In genomic region chr12:70108104-70108503, GRCm38 (mm10) we compare ENCODE assay signal across 17 mouse cellular contexts. TPM values are rescaled to one million over a fixed set of nuclear protein-coding genes. Genes with fewer than 3 reads are reported as not detected.
DNase-seq lines count a peak whose midpoint lies in the region; ATAC-seq and TF ChIP-seq lines count a peak whose summit lies in the region.
"Had no signal": no experiment of that assay in that cellular context is flagged by ENCODE, and none has a peak within 500 bp of the region (broad histone marks: within the 10 kb centered on the region; RNA-seq: fewer than 3 reads in every experiment).

No protein-coding gene starts in this region.

- H3K9ac ChIP-seq in forebrain, embryonic 16.5 days (replicated peaks; ENCODE audit: low read depth, low read length), result peak overlapping the region; percentile 30; the same call in 1 of the 2 replicates
- no peak overlapping the region for H3K9ac ChIP-seq in midbrain, embryonic 11.5 days (ENCODE audit: low read length)
- H3K9ac ChIP-seq: liver, embryonic 13.5 days had no signal

- no peaks in the 10 kb centered on the region for H3K36me3 ChIP-seq in forebrain, embryonic 16.5 days (ENCODE audit: control insufficient read depth, insufficient read depth)
- no peaks in the 10 kb centered on the region for H3K36me3 ChIP-seq in midbrain, embryonic 11.5 days (ENCODE audit: control insufficient read depth, insufficient read depth, low read length)
- H3K36me3 ChIP-seq in kidney, adult 2 months (ENCODE audit: control insufficient read depth, insufficient read depth, low read length), result no peaks in the 10 kb centered on the region
- H3K36me3 ChIP-seq: liver, embryonic 13.5 days had no signal

- TF ChIP-seq POLR2A in kidney, adult 2 months (IDR thresholded peaks at IDR 0.05; ENCODE audit: low read depth, low read length), result no peak

- H3K4me2 ChIP-seq in forebrain, embryonic 16.5 days (ENCODE audit: low read length), result peak overlapping the region; percentile 65
- H3K4me2 ChIP-seq in midbrain, embryonic 11.5 days, result no peak overlapping the region
- H3K4me2 ChIP-seq: liver, embryonic 13.5 days had no signal

- H3K4me1 ChIP-seq in forebrain, embryonic 16.5 days (replicated peaks; ENCODE audit: control insufficient read depth, insufficient read depth, low read length), result peaks cover 59% of the 10 kb centered on the region
- peaks cover 34% of the 10 kb centered on the region for H3K4me1 ChIP-seq in midbrain, embryonic 11.5 days (ENCODE audit: control insufficient read depth, insufficient read depth, low read length)
- peaks cover 8% of the 10 kb centered on the region; the same call in 1 of the 2 replicates for H3K4me1 ChIP-seq in kidney, adult 2 months (ENCODE audit: control insufficient read depth, insufficient read depth, low read length)

- ATAC-seq in forebrain, embryonic 16.5 days, result peak; percentile 50
- ATAC-seq in midbrain, embryonic 11.5 days (ENCODE audit: low FRiP score), result peak; percentile 49
- ATAC-seq in inflammation-experienced regulatory T-cells, adult 6 months, result no peak
- ATAC-seq: intestine, embryonic 16.5 days had no signal

- H3K27ac ChIP-seq in forebrain, embryonic 16.5 days (ENCODE audit: low read length), result peak overlapping the region; percentile 57
- H3K27ac ChIP-seq in midbrain, embryonic 11.5 days (ENCODE audit: low read depth, low read length), result no peak overlapping the region
- H3K27ac ChIP-seq in kidney, adult 2 months (ENCODE audit: insufficient read depth, low read depth, low read length), result no peak overlapping the region
- H3K27ac ChIP-seq: liver, embryonic 13.5 days; macrophage had no signal

- no peaks in the 10 kb centered on the region for H3K27me3 ChIP-seq in forebrain, embryonic 16.5 days (replicated peaks; ENCODE audit: control insufficient read depth, insufficient read depth, low read length)
- H3K27me3 ChIP-seq in midbrain, embryonic 11.5 days (ENCODE audit: control insufficient read depth, insufficient read depth, low read length), result peaks cover 22% of the 10 kb centered on the region
- H3K27me3 ChIP-seq in kidney, adult 2 months (replicated peaks; ENCODE audit: control insufficient read depth, insufficient read depth, low read length), result no peaks in the 10 kb centered on the region

- no peaks in the 10 kb centered on the region for H3K9me3 ChIP-seq in forebrain, embryonic 16.5 days (ENCODE audit: control insufficient read depth, low read length)
- no peaks in the 10 kb centered on the region for H3K9me3 ChIP-seq in midbrain, embryonic 11.5 days (ENCODE audit: control insufficient read depth, low read length)
- H3K9me3 ChIP-seq: liver, embryonic 13.5 days had no signal

- 21% methylated on average over 2 of the region's 2 CpGs for WGBS in forebrain, embryonic 16.5 days
- WGBS in midbrain, embryonic 11.5 days, result 9% methylated on average over 2 of the region's 2 CpGs
- 76% methylated on average over 2 of the region's 2 CpGs for WGBS in kidney, adult 2 months

- peak; percentile 60 for DNase-seq in embryo, embryonic 10 days (ENCODE audit: low spot score)
- DNase-seq in embryo, embryonic 9.5 days (ENCODE audit: extremely low spot score), result no peak
- peak; percentile 35 for DNase-seq in A20 (ENCODE audit: low read depth, low spot score)
- DNase-seq in midbrain, embryonic 11.5 days (ENCODE audit: low spot score, missing footprints), result no peak
- no peak for DNase-seq in urinary bladder, postnatal 4 days (ENCODE audit: low spot score in 2 of 2)
- DNase-seq in kidney, adult 2 months, result no peak
- DNase-seq: adrenal gland, postnatal 10 days; cerebellum, postnatal 10 days; kidney, postnatal 36 days; liver, embryonic 13.5 days; spleen, adult 18-20 months had no signal

- TF ChIP-seq CTCF in kidney, adult 2 months (conservative IDR thresholded peaks at IDR 0.05; ENCODE audit: insufficient read depth, insufficient read length, low read depth, low read length), result no peak

- peak overlapping the region; percentile 81 for H3K4me3 ChIP-seq in forebrain, embryonic 16.5 days (replicated peaks; ENCODE audit: low read length)
- no peak overlapping the region for H3K4me3 ChIP-seq in midbrain, embryonic 11.5 days (ENCODE audit: low read depth, low read length)
- H3K4me3 ChIP-seq in kidney, adult 2 months (ENCODE audit: insufficient read depth, low read depth, low read length), result no peak overlapping the region
- H3K4me3 ChIP-seq: liver, embryonic 13.5 days had no signal

RNA-seq across cellular contexts. Expression of gene Nin, which starts 5.4 kb away (rescaled TPM):
- polyA plus RNA-seq in forebrain, embryonic 16.5 days (2015; fragmentation: Nextera tagmentation; extraction: Ambion mirVana), result 40.2 and 45.3 TPM in 2 replicates
- polyA plus RNA-seq in midbrain, embryonic 11.5 days (2014; fragmentation: Nextera tagmentation; extraction: Ambion mirVana), result 10.0 and 11.1 TPM in 2 replicates
- 4.9 and 5.2 TPM in 2 replicates for polyA plus RNA-seq in kidney, adult 2 months (2012; rRNA removed)
- 10 to 100 TPM; 14.6 to 25.0 (median 24.6) TPM for polyA plus RNA-seq in inflammation-experienced regulatory T-cells, adult 6 months (2017; shearing (Covaris generic))

RNA-seq across cellular contexts. Expression of gene Abhd12b, which starts 45.8 kb away (rescaled TPM):
- polyA plus RNA-seq in forebrain, embryonic 16.5 days (2015; fragmentation: Nextera tagmentation; extraction: Ambion mirVana), result not detected in 2 replicates
- polyA plus RNA-seq in midbrain, embryonic 11.5 days (2014; fragmentation: Nextera tagmentation; extraction: Ambion mirVana), result 0.07 TPM in 1 of 2 replicates, not detected in the other
- not detected in 2 replicates for polyA plus RNA-seq in kidney, adult 2 months (2012; rRNA removed)
- polyA plus RNA-seq in inflammation-experienced regulatory T-cells, adult 6 months (2017; shearing (Covaris generic)), result 1 to 10 TPM in 2 of 3 experiments, under 1 TPM in 1; 0.53 to 3.1 (median 1.9) TPM
- polyA plus RNA-seq: heart, postnatal 0 days; liver, embryonic 13.5 days; macrophage; testis, adult 2 months had no signal

Comparison
In these comparisons a context has a peak if more than half of its experiments do, and no peak if none do; other contexts are left out.
1. DNase-seq: peak in embryo, embryonic 10 days (single experiment) and A20 (single experiment); none in embryo, embryonic 9.5 days (single experiment), midbrain, embryonic 11.5 days (single experiment), urinary bladder, postnatal 4 days (0 of 2) and kidney, adult 2 months (single experiment).